Mouse (Mus musculus): ENCODE measurements around the gene Krcc1.
"Not testable (repeated sequence)": the region's sequence is repeated elsewhere in the genome, so short reads cannot be mapped to it uniquely, and the experiment has no call there.

Gene Krcc1

DNA sequence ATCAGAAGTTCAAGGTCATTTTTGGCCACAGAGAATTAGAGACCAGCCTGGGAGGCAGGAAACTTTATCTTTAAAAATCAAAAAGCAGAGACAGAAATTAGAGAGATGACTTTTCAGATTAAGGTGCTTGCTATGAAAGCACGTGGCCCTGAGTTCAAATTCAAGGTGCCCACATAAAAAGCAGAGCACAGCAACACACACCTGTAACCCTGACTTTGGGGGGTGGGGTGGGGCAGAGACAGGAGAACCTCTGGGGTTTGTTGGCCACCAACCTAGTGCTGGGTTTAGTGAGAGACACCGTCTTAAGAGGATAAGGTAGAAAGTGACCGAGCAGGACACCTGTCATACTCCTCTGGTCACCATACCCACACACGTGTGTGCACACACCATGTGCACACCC lies 60.0 kb downstream of the Krcc1 start:
- DNase-seq (ENCODE audit: low read depth, low spot score): not testable (repeated sequence)

DNA sequence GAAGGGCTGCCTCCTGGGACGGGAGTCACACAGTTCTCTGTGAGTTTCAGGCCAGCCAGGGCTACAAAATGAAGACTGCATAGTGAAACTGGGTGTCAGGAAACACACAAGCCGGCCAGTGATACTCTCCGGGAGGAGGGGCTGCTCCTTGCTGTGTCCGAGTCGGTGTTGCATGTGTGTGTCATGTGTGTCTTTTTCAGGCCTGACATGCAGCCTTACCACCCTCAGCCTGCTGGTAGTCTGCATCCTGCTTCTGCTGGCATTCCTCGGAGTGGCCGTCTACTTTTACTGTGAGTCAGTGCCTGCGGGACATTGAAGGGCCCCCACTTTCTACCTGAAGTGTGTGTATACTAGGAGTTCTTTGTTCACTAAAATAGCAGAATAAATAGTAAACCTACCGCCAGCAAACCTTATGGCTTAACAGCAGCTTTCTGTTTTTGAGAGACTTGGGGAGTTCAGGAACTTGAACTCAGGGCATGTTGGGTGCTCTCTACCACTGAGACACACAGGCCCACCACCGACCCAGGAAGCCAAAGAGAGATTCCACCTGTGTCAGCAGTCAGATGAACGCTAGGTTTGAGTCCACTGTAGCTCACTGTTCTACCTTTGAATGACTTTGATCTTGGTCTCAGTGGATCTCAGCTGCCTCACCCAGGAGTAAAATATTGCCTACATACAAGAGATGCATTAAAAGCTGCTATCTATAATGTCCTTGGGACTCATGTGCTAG lies 60.9 kb downstream of the Krcc1 start:
- DNase-seq (ENCODE audit: low read depth, low spot score): no peak

DNA sequence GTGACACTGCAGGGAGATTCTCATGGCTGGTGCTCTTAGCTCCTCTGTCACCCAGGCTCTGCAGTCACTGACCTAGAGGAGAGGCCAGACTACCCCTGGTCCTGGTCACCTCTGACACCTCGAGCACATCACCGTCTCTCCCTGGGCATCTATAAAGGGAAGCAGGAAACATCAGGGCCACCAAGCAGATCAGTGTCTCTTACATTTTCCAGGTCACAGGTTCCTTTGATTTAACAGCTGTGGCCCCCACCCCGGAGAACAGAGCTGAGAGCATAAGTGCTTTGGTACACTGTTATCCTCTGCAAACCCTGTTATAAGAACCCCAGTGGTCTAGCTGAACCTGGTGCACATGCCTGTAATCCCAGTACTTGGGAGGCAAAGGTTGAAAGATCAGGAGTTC lies 61.6 kb downstream of the Krcc1 start:
- no peak for DNase-seq (ENCODE audit: low read depth, low spot score)

DNA sequence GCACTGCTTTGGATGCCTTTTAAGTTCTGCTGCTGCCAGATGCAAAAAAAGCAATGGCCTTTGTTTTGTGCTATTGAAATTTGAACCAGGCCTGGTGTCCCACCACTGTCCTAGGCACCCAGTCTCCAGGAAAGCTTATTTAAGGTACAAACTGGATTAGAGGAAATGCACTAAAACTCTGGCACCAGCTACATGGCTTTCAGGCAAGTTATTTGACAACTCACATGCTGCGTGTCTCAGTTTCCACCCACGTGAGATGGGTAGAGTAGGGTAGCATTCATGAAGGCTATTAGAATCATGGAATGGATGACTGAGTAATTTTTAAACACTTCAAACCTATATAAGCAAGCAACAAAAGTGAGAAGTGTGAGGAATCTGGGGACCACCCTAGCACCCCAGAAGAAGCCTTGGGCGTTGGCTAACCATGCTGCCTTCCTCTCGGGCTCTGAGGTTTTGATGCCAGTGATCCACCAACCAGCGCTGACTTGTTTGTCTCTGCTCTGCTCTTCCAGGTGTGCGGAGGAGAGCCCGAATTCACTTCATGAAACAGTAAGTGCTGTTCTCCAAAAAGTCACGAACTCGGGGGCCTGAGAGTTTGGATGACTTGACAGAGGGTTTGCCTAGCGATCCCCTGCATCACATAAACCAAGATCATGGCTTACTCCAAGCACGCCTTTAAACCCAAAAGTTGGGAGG lies 62.2 kb downstream of the Krcc1 start:
- DNase-seq (ENCODE audit: low read depth, low spot score): no peak

Data from retina, postnatal 7 days (tissue).